Mouse (Mus musculus) heart, postnatal 10 days (tissue): ENCODE measurements around the gene Prdm15. TPM values are rescaled to one million over a fixed set of nuclear protein-coding genes. Genes with fewer than 3 reads are reported as not detected.

Experiments used
- DNase-seq, 2 experiments: peaks; one replicate each; pipeline ENCODE4 v3.0.0; 2021
- intact Hi-C: fragments of 180-260 bp; cut with DNase I; formaldehyde crosslinking; loops from one replicate; pipeline ENCODE4 v1.15.1; 2025
- total RNA-seq, 2 experiments: library from RNA; stranded (reverse); gene quantifications; 2 replicates each; pipeline ENCODE4 v1.2.3; 2021

The Prdm15 gene
- 1 to 10 TPM; 6.7 to 6.8 TPM for total RNA-seq

DNA sequence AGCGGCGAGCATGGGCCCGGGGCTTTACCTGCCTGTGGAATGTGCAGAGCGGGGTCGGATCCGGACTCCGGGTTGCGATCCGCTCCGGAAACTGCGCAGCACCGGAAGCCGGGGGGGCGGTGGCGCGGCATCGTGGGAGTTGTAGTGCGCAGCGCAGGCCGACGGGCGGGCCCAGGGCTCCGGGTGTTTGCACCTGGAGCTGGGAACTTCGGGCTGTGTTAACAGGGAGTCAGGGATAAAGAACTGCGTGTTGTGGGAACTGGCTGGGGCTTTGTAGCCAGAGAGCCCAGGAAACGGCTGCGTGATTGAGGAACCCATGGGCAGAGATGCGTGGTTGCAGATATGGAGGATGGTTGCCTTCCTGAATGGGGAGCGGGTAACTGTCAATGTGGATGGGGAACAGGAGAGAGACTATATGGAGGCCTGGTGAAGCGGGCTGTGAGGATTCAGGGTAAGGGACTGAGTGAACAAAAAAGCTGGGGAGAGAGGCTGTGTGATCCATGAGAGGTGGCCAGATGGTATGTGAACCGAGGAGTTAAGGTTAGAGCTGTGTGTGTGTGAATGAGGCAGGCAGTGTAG lies at the start of gene Prdm15:
TSS of gene Prdm15 (minus strand) at position 110 of the 579 bp plus-strand sequence.
- peak; percentile 91 to 93 for DNase-seq
- intact Hi-C loops, result loop anchor here (1.0 to 5.0 kb wide), 3 partner anchors 45 to 109 kb away; no protein-coding TSS in a partner anchor

- intact Hi-C loops, result loop anchor here (1.0 kb wide), 1 partner anchor 46 kb away; the partner anchor contains the start of gene Prdm15
- DNase-seq, result peak; percentile 85 to 86
These were observed 45.8 kb upstream of the Prdm15 start for GRCm38 (mm10) chr16:97897346-97898024.

DNA sequence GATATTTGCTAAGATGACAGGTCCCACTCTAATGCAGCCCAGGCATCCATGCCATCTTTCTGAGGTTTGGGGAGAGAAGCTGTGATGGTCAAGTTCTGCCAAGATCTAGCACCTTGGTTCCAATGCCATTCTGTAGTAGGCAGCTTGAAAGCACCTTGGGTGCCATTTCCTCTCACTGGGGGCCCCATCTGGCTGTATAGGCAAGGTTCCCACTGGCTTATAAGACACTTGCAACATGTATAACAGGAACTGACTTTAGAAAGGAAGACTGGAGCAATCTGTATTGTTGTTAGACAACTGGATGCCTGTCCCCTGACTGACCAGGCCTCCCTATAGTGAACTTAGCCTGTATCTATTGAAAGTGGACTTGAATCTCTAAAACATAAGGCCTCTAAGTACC lies 36.1 kb upstream of the Prdm15 start:
- DNase-seq, result no peak
- intact Hi-C loops, result no loop called here

DNA sequence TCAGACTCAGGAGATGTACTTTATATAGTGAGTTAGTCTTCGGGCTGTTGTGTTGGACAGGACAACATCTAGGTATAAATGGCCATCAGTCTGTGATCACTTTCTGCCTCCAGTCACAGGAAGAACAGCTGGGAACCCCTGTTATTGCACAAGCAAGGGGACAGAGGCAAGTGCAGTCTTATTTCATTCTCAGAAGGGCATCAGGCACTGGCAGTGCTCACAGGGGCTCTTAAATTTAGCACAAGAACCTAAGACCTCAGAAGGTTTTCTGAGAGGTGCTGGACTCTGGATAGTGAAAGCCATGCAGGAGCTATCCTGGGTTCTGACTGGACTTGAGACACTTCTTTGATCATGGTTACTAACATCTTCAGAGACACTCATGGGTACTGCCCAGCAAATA lies 32.0 kb upstream of the Prdm15 start:
- intact Hi-C loops, result no loop called here

DNA sequence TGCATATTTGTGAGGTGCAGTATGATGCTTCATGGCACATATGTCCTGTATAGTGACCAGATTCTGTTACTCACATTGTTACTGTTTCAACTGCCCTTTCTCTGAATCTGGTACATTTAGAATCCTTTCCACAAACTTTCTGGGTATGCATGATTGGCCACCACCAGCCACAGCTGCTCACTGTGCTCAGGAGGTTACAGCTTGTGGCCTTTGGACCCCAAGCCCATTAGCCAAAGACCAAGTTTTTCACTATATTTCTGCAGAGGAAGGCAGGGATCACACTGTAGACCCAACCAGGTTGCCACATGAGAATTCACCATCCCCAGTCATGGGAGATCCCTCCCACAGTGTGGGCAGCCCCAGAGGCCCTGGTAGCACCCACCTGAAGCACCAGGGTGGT lies 31.2 kb upstream of the Prdm15 start:
- intact Hi-C loops, result no loop called here

More for the DNA sequence above, 32.0 kb upstream of the Prdm15 start:
- no peak for DNase-seq

DNA sequence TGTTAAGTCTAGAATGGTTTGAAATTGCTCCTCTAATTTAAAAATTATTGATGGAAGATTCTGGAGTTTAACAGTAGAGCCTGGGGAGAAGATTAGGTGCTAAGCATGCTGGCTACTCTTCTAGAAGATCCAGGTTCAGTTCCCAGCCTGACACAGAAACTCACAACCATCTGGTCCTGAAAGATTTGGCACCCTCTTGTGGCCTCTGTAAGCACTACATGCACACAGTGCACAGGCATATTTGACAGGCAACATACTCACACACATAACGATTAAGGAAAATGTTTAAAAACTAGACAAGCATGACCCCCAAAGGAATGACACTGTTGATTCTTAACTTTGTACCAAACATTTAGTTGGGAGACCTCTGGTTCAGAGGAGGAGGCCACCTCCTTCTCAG lies 27.5 kb upstream of the Prdm15 start:
- DNase-seq, result peak; percentile 38 to 67
- intact Hi-C loops, result loop anchor here (1.0 to 2.0 kb wide), 2 partner anchors 74 to 82 kb away; no protein-coding TSS in a partner anchor

More for the DNA sequence above, 31.2 kb upstream of the Prdm15 start:
- no peak for DNase-seq

- intact Hi-C loops, result no loop called here
- DNase-seq, result no peak
These were observed 25.9 kb upstream of the Prdm15 start for GRCm38 (mm10) chr16:97877502-97877901.

GRCm38 (mm10) chr16:97875101-97875500 lies 23.5 kb upstream of the Prdm15 start:
- intact Hi-C loops, result no loop called here
- no peak for DNase-seq

DNA sequence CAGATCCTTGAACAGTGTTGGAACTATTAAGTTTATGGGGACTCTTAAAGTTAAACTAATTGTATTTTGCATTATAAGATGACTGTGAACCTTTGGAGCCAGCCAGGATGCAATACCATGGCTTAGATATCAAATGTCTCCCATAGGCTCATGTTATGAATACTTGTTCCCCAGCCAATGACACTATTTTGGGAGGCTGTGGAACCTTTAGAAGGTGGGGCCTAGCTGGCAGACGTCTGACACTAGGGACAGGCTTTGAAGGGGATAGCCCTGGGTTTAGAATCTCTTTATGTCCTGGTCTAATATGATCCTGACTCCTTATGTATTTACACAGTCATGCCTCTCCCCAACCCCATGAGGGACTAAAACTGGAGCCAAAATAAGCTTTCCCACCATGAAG lies 22.7 kb upstream of the Prdm15 start:
- intact Hi-C loops, result no loop called here
- no peak for DNase-seq

DNA sequence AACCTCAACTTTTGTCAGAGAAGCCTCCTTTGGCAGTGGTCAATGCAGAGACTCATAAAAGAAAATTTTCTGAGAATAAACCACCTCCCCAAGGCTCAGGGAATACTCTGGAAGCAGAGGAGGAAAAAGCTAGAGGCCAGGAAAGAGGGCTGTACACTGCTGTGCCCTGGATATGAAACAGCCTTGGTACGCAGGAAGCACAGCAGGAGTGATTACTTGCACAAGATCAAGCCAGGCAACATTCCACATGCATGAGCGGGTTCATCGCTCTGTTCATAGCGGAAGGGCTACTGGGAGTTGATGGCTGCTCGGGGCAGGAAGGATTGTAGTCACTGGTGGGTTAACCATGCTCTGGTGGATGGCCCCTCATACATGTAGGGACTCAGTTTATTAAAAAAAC lies 21.0 kb upstream of the Prdm15 start:
- intact Hi-C loops, result no loop called here
- no peak for DNase-seq

DNA sequence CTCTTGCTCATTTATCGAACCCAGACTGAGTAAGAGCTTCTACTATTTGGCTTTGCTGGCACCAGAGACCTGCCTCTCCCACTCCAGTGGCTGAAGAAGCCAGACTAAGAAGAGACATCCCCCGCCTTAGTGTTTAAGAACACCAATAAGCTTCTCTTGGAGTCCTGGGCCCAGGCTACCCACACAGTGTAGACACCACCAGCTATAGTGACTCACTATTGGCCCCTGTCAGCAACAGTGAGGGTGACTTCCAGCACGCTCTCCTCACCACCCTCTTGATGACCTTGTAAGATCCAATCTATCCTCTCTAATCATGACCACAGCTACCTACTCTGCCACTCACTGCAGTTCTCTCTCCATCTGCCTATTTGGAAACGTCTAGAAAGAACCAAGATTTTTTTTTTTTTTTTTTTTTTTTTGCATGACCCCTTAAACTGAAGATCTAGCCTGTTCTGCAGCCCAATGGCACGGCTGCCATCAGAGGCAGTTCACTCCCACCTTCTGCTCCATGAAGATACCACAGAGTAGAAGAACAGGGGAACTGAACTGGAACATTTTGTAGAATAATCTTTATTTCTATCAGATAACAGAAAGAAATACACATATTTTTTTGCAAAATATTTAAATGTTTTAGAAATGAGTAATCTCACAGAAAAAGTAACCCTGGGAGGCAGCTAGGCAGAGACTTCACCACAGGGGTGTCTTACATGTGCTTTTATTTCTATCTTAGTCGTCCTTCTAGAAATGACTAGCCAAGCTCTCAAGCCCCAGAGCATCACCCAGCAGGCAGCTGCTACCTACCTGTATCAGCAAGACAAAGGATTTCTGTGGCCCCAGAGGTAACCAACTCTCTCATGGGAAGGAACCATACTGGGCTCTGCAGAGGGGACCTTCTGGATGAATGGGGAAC lies 17.8 kb upstream of the Prdm15 start:
- intact Hi-C loops, result no loop called here
- DNase-seq, result no peak

GRCm38 (mm10) chr16:97863932-97864467 lies 12.3 kb upstream of the Prdm15 start:
- intact Hi-C loops, result no loop called here
- no peak for DNase-seq

DNA sequence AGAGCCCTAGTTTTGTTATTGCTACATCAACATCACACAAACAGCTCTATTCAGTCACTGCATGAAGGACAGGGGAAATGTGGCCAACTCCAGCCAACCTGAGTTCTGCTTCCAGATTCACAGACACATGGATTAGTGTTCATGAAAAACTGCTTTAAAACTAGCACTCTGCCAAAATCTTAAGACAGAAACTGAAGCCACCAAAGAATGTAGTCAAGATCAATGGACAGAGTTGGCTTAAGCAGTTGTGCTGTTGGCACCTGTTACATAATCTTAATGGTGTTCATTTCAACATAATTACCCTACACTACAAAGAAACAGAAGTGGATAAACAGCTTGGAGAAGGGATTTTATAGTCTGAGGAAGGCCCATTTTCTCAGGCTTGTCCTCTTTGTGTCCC lies 4.4 kb upstream of the Prdm15 start:
- intact Hi-C loops, result no loop called here
- DNase-seq, result no peak

DNA sequence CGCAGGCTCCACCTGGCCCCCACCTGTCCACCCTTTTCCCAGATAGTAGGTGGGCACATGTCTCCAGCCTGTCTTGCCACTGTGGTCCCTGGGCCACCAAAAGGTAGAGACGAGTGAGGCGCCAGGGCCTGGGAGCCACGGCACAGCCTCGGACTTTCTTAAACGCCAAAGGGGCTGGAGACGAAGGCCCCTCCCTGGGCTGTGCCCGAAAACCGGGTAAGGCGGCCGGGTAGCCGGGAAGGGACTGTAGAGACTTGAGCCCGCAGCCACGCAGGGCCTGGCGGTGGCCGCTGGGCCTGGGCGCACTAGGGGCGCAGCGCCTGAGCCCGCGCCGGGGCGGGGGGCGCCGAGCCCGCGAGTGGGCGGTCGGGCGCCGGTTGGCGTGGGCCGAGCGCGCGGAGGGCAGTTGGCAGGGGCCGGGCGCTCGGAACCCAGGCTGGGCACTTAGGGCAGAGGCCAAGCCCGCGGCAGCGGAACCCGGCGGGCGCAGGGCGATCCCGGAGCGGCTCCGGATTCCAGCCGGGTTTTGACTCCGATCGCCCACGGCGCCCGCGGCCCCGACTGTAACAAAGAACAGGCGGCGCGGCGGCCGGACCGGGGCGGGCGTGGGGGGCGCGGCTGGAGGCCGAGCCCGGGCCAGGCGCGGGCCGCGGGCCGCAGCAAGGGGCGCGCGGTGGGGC lies 449 bp downstream of the Prdm15 start:
- peak; percentile 92 to 96 for DNase-seq
- intact Hi-C loops, result loop anchor here (1.0 to 5.0 kb wide), 2 partner anchors 44 to 46 kb away; no protein-coding TSS in a partner anchor

GRCm38 (mm10) chr16:97850667-97851060 lies 986 bp downstream of the Prdm15 start:
- no peak for DNase-seq
- intact Hi-C loops, result loop anchor here (1.0 to 5.0 kb wide), 3 partner anchors 43 to 72 kb away; no protein-coding TSS in a partner anchor

DNA sequence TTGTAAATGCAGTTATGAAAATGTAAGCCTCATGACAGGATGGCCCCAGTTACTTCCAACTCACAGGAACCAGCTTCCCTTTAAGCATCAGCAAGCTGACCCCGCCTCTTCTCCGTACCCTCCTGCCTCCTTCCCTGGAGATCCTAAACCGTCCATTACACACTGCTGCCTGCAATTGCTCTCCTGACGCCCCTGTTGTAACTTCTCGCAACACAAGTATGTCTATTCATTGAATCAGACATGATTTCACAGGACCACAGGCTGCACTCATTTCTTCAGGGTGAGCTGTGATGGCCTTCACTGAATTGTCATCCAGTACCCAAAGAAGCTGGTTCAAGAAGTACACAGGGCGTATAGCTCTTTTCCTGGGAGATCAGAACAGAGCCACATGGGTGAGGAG lies 2.8 kb downstream of the Prdm15 start:
- intact Hi-C loops, result no loop called here
- no peak for DNase-seq

GRCm38 (mm10) chr16:97844967-97845937 lies 6.4 kb downstream of the Prdm15 start:
- intact Hi-C loops, result no loop called here
- peak; percentile 17 to 23 for DNase-seq

- DNase-seq, result no peak
- intact Hi-C loops, result no loop called here
These were observed 19.5 kb downstream of the Prdm15 start for GRCm38 (mm10) chr16:97832154-97832553.

DNA sequence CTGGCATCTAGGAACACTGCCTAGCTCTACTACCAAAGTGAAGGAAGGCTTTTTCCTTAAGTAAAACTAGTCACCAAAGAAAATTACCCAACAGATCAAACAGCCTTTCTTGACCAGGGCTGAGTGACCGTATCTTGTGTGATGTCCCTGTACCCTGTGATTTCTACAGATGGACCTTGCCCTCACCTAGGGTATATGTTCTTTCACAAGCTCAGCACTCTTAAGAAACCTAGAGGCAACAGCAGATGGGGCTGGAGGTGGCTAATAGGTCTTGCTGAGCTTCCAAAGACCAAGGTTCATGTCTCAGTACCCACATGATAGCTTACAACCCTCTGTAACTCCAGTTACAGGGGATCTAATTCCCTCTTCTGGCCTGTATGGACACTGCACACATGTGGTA lies 23.4 kb downstream of the Prdm15 start:
- DNase-seq, result no peak
- intact Hi-C loops, result no loop called here
